Mouse (Mus musculus) c-Kit-negative CD71-positive TER-119-positive erythroid progenitor cells, embryonic 14.5 days (primary cell): ENCODE data around the gene Zfp92.
"Not testable (repeated sequence)": the region's sequence is repeated elsewhere in the genome, so short reads cannot be mapped to it uniquely, and the experiment has no call there.

Experiments used
- DNase-seq: peaks from one replicate; pipeline ENCODE4 v3.0.0-alpha.2; 2013; ENCODE audit warnings: low read depth, low spot score

Zfp92 gene

DNA sequence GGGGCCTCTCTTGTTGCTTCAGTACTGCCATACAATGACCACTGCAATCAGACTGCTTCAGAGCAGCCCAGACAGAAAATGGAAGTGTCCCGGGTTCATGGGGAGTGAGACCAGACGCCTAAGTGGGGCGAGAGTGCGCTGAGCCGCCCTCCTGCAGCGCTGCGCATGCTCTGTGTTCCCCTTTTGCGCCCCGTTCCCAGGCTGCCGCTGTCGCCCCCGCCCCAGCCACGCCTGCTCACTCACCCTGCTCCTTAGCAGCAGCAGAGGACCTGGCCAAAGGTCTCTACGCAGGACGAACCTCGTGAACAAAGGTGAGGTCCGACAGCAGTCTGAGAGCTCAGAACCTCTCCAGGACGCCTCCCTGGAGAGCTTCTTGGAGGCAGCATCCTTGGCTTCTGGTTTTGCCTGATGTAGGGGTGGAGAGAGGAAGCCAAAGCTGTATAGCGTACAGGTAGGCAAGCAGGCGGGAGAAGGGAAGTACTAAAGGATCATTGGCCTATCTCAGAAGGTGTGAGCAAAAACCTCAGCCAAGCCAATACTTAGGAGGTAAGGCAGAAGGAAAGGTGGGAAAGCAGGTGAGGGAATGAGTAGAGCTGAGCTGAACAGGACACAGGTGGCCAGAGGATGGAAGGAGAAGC lies at the start of gene Zfp92:
Zfp92 (plus strand) TSS at position 217 of the 638 bp plus-strand sequence.
- no peak for DNase-seq

DNA sequence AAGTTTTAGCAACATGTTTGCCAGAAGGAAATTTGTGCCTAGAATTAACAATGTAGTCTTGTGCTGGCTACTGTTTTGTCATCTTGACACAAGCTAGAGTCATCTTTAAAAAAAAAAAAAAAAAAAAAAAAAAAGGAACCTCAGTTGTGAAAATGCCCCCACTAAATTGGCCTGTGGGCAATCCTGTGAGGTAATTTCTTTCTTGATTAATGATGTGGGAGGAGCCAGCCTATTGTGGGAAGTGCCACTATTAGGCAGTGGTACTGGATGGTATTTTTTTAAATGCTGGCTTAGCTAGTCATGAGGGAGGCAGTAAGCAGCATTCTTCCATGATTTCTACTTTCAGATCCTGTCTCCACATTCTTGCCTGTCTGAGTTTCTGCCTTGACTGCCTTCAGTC lies 47.6 kb upstream of the Zfp92 start:
- no peak for DNase-seq

DNA sequence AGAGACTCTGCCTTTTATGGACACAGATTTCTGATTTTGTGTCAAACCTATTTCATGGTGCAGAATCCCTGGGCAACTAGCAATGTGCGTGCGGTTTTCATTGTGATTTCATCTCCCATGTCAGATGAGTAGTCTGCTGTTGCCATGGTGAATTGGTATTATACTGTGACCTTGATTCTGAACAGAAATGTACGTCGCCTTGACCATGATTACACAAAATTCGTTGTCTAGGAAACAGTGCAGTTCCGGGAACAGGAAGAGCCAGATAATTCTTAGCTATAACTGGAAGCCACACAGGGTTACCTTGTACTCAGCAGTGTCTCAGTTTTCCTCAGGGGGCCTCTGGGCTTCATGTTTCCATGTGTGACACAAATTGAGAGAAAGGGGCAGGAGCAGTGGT lies 26.5 kb upstream of the Zfp92 start:
- no peak for DNase-seq

DNA sequence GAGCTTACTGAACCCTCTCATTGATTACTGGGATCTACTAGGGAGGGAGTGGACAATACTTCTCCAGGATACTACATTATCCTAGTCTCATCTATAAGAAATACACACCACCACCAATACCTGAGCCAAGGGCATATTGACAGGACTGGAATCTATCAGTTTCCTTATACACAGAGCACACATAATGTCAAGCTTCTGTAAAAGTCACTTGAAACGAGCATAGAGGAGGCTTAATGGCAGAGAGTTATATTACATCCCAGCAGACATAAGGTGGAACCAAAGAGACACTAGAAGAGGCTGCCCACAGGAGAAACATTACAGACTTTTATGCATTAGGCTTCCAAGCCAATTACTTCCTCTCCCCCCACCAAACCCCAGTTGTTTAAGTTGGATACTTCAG lies 26.0 kb upstream of the Zfp92 start:
- DNase-seq: no peak

DNA sequence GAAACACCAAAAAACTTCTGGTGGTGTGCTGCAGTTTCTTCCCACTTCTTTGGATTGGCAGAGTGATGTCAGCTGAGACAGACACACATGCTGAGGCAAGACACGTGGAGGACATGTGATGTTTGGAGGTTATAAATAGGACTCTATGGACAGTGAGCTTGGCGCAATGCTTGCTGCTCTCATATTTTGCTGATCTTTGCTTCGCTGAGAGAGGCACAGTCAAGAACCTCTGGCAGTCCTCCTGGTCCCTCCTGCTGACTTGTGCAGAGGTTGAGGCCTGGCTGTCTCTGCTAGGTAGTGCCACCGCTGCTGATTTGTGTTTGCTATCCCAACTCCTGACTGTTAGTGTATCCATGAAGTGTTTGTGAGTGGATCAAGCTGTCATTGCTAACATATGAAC lies 19.4 kb upstream of the Zfp92 start:
- DNase-seq: no peak

DNA sequence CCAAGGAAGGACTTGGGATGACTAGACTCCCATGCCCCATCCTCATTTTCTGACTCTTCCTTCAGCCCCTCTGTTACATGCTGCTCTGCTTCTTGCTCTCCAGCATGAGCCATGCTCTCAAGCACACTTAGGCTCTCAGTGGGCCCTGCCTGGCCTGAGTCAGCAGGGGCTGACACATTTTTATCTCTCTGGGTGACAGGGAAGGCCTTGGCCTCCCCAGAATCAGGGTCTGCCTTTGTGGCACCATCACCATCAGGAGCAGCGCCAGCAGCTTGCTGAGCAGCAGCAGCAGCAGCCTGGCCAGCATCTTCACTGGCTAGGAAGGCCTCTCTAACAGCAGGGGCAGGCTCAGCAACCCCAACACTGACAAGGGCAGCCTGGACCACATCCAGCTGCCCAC lies 14.4 kb upstream of the Zfp92 start:
- DNase-seq: no peak

DNA sequence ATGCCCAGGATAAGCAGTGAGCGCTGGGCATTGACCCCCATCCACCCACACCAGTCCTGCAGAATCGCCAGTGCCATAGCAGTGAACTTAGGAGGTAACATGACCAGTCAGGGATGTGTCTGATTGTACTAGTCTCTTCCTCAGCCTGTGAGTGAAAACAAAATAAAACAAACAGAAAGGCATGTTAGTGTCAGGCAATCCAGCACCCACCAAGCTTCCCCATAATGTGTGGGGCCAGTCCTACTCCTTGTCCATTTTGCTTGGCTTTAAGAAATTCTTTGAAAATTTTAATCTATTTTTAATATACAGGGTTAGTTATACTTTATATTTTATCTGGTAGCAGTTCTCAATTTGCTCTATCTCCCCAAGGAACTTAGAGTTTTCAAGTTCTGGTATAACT lies 12.3 kb upstream of the Zfp92 start, which contains the start of gene Gm18336:
Gm18336 (minus strand) TSS at position 101 of the 400 bp plus-strand sequence.
- DNase-seq: not testable (repeated sequence)

DNA sequence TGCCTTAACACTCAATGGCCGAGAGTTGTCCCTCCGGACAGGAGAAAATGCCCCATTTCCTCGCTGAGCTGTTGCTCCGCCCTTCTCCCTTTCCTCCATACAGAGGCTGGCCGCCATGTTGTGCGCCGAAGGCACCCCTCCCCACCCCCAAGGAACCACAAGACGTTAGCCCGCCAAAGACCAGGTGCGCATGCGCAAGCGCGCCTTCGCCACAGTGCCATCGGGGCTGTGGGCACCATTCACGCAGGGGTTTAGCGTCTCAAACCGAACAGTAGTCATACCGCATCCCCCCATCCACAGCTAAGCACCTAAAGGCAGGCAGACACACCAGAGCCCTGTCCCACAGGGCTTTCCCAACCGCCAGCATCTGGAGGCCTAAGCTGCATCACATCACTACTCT lies 9.9 kb upstream of the Zfp92 start:
- no peak for DNase-seq

DNA sequence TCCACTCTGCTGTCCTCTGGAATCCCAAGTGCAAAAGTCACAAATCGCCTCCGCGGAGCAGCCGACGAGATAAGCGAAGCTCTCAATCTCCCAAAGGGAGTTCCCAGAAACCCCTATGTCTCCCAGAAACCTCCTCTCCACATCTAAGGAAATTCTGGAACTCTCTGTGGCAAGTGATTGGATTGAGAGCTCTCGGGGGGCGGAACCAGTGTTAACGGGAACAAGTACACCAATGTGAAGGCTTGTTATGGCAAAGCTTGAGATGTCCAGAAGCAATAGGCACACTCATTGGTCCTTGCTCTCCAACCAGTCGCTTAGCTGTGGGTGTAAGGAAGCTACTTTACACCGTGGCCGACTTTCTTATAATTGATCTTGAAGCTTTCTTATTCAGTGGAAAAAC lies 9.3 kb upstream of the Zfp92 start:
- no peak for DNase-seq

DNA sequence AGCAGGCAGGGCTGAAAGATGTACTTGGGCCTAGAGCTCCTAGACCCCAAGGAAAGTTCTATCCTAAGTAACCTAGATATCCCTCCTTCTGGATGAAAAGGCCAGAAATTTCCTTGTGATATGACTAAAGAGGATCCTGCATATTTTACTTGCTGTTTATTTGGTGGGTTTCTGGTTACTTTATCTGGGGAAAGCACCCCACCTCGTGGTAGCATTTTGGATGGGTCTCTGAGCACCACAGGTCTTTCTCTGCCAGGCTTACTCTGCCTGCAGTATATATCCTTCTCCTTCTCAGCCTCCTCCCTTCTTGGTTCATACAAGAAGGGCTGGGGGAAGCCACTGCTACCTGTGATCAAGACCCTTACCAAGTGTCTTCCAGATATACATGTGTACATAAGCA lies 1.9 kb downstream of the Zfp92 start:
- no peak for DNase-seq

DNA sequence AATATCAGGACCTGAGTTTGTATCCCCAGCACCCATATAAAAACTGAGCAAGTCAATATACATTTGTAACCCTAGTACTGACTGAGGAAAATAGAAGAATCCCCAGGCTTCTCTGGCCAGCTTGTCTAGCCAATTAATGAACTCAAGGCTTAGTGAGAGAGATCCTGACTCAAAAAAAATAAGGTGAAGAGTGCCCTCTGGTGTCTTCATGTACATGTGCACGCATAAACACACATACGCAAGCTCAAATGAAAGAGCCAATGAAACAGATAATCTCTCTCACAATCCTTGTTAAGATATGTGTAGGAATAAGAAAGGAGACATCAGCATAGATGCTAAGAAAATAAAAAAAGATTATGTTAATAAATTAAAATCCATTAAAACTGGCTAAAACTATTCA lies 19.1 kb downstream of the Zfp92 start:
- DNase-seq: no peak

DNA sequence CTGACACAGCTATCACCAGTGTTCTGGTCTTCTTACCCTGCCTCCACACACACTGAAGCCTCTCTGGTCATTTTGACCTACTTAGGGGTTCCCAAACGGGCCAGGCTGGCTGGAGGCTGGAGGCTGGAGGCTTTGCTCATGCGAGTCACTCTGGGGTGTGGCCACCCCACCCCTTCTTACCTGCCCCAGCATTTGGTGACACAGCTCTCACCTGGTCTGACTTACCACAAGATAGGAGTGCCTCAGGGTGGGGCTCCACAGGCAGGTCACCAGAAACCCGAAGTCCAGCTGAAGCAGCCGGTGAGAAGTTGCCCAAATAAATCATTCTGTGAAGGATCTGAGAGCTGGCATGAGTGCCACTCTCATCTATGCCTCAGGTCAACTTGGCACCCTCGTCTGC lies 22.0 kb downstream of the Zfp92 start:
- no peak for DNase-seq

DNA sequence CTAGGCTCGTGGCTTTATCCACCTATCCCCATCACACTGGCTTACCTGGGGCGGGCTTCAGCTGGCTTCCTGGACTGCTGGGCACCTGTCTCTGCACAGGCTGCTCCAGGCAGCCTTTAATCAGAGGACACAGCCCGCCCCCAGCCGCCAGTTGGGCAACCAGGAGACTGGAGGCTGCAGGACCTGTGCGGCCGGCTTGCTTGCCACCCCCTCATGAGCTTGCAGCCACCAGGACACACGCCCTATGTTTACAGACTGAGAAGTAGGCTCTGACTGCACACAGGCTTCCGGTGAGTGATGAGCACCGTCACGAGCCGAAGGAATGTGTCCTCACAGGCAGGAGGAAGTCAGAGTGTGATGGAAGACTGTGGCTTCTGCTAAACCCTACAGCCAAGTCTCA lies 24.4 kb downstream of the Zfp92 start, which contains the start of gene Trex2:
Trex2 (minus strand) TSS at position 93 of the 400 bp plus-strand sequence.
- DNase-seq: no peak

DNA sequence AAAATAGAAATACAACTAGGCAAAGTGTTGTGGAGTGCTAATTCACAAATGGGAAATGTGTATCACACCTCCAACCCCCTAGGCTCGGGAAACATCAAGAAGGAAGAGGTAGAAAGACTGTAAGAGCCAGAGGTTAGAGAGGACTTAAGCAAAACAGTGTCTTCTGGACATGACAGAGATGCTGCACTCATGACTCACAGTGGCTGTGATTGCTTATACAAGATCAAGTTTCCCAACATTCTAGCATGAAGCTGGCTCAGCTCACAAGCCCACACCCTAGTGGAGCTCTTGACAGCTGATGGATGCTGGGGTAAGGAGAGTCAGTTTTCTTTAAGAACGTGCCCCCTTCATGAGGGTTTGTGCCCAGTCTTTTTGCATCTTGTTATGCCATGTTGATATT lies 30.5 kb downstream of the Zfp92 start:
- no peak for DNase-seq

DNA sequence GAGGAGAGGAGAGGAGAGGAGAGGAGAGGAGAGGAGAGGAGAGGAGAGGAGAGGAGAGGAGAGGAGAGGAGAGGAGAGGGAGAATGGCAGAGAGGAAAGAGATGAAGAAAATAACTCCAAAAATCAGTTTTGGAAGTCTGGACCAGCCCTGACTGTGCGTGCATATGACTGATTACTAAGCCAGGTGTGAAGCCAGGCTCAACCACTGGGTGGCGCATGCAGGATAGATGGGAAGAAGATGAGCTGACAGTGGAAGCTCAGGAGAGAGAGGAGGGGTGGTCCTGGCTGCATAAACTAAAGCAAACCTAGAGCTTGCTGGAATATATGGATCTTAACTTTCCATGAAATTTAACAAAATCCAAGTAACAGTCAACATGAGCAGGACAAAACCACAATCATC lies 41.1 kb downstream of the Zfp92 start:
- DNase-seq: peak; percentile 13

DNA sequence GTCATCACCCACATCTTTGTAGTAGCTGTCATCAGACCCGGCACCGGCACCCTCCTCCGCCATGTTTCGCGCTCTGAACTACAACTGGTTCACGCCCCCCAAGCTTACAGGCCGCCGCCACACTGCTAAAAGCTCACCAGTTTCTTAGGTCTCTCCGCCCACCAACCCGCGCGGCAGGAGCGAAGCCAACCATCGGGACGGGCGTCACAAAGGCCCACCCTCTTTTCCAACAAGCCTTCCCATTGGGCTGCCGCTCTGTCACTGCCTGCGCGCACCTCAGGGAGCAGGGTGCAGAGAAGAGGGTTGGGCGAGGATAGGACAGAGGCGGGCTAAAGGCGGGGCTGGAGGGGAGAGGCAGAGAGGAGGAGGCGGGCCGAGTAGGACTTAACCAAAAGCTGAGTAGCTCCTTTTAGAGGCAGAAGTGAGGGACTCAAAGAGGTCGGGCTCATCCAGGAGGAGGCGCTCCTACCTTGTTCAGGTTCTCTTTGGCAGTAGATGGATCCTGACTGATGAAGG lies 48.0 kb downstream of the Zfp92 start, which contains the start of gene Haus7:
Haus7 (minus strand) TSS at position 168 of the 516 bp plus-strand sequence.
- DNase-seq: peak; percentile 74

DNA sequence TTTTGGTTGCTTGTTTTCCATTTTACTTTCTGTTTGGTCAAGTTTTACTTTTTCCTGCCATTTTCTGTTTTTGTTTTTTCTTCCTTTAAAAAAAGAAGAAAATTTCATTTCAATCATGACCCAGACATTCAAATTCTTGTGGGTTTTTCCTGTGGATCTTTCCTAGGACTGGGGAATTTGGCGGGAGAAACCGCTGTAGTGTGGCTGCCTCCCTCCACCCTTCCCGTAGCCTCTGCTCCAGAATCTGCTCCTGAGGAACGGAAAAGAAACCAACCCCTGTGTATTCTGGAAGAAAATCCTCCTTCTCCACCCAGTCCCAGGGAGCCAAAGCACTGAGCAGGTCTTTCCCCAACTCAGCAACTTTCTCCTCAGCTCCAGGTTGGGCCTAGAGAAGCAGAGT lies 49.9 kb downstream of the Zfp92 start:
- DNase-seq: no peak

DNA sequence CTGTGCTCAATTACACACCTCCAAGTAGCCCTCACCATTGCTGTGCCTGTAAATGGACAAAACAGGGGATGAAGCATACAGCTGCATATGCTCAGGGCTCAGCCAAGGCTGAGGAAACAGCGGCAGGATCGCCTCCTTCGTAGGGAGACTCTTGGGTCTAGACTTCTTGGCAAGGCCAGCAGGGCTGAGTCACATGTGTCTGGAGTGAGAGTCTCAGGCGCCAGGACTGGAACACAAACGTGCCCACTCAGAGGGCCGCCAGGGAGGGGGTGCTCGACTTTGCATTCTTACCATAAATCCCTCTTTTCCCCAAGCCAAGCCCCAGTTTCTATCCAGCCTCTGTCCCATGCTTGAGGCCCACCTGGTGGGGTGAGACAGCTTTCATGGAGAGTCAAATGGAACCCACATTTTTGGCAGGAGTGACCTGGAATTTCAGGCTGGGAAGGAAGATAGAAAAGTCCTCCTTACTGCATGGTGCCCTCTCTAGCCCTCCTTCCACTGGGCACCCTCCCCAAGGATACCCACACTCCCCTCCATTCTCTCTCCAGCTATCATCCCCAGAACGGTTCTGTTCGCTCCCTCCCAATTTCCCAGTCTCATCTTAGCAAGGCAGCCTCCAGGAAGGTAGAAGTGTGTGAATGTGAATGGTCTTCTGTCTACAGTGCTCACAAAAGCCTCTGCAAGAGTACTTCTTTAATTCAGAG lies 54.7 kb downstream of the Zfp92 start:
- no peak for DNase-seq

DNA sequence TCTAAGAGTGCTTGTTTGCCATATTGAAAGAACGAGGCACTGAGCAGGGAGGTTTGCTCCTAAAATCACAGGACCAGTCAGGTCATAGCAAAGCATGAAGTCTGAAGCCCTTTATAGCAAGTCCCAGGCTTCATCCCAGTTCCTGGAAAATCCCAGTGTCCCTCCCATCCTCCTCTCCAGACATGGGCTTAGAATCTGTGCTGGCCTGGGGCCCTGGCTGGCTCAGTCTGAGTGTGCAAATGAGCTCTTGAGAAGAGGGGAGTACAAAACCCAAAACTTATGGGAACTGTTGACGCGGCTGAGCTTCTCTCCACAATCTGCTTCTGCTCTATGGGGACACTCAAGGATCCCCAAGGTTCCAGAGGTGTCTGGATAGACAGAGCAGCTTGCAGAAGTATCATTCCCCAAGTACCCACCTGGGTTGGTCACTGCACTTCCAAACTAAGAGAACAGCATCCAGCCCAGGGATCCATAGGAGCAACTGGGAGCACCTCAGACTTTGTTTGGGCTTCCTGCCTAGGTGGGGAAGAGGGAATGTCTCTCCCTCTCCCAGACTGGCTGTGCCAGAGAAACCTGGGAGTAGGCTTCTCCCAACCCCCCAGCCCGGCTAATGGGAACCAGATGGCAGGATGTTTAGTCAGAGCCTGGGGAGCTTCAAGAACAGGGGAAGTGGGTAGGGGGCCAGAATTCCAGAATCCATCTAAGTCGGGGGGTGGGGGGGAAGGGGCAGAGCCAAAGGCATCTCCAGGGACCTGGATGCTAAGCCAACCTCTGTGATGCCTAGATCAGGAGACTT lies 56.7 kb downstream of the Zfp92 start:
- no peak for DNase-seq

DNA sequence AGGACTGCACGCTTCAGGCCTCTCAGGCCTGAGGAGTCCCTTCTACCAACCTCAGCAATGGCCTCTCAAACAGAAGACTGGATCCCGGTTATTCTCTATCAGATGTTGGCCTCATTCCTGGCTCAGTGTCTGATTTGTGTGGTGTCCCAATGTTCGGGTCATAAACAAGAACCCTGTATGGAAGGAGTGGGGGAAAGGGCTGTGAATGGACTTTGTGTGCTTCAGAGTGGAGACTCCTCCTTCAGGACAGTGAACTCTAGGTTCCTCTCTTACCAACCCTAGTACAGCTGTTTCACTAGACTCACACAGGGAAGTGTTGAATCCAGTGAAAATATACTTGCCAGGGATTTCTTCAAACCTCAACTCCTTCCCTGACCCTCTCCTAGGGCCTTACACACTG lies 57.4 kb downstream of the Zfp92 start:
- no peak for DNase-seq

DNA sequence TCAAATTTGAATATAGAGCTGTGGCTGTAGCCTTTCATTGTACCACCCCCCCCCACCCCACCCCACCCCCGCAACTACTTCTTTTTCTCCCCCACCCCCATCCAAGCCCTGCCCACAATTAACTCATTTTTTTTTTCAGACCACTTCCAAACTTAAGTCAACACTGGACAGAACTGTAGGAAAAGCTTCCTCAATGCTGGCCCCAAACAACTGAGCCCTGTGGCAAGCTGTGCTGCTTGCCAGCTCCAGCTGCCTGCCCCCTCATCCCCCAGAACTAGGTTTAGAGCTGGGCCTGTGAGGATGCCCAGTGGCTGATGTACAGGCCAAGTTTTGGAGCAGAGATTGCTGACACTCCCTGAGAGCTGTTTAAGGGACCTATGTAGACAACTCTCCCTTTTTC lies 57.9 kb downstream of the Zfp92 start:
- no peak for DNase-seq

DNA sequence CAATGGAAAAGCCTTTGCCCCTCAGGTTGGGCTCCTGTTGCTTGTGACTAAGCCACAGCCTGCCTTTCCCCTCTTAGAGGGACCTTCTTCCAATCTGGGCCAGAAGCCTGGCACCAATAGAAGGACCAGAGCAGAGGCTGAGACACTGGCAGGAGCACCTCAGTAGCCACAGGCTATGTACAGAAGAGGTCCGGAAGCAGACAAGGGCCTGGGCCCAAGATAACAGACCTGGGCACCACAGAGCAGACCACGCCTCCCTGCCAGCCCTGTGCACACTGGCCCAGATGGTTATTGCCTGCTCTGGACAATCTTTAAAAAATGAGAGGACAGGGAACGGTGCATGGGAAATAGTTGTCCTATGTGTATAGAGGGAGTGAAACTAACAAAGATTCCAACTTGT lies 60.9 kb downstream of the Zfp92 start:
- DNase-seq: no peak
